Mouse (Mus musculus): ENCODE measurements around the gene Eif4a1.

DNA sequence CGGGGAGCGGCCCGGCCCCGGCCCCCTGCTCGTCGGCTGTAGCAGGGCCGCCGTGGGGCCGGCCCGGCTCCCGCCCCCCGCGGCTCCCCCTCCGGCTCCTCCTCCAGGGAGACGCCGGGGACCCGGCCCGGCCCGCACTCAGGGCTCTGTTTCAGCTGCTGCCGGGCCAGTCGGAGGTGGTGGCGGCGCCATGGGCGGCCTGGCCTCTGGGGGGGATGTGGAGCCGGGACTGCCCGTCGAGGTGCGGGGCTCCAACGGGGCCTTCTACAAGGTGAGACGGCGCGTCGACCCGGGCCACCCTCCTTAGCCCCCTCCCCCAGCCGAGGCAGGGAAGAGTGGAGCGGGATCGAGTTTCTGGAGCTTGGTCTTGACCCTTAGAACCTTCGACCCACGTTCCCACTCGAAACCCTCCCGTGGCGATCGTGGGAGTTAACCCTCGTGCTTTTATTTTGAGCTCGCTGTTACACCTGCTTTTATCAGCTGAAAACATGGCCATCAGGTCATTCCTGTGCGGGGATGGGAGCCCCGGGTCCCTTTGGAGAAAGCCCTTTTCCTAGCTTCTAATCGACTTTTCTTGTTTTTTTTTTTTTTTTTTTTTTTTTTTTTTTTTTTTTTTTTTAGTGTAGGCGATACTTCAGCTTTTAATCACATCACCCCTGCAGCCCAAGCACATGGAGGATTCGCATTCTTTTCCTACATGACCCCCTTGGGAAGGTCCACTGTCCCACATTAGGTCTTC lies 38.9 kb downstream of the Eif4a1 start:
- TF ChIP-seq CTCF (IDR thresholded peaks at IDR 0.05; ENCODE audit: borderline replicate concordance, insufficient read depth, low read length) (no peak), POLR2A (IDR thresholded peaks at IDR 0.05; ENCODE audit: low read depth, low read length) (no peak)

Measured in embryonic fibroblast, embryonic 13.5 days (primary cell).